Mouse (Mus musculus): ENCODE data around the gene Ildr1.

Ildr1 gene

GRCm38 (mm10) chr16:36733827-36734226 is 40.0 kb downstream of the Ildr1 start:
- ChIA-PET POLR2A (interaction anchor here in 1 of 4 experiments (1.1 kb wide), 1 partner anchor 11 kb away, joined by 3 read pairs; no protein-coding TSS in a partner anchor), CTCF (no interaction called here)

GRCm38 (mm10) chr16:36735421-36735820 is 41.6 kb downstream of the Ildr1 start:
- POLR2A ChIA-PET = interaction anchor here in 1 of 4 experiments (1.5 kb wide), 1 partner anchor 26 kb away, joined by 3 read pairs; no protein-coding TSS in a partner anchor
- CTCF ChIA-PET = no interaction called here

GRCm38 (mm10) chr16:36739404-36739930 is 45.7 kb downstream of the Ildr1 start:
- ChIA-PET POLR2A (interaction anchor here in 1 of 4 experiments (0.9 kb wide), 1 partner anchor 11 kb away, joined by 3 read pairs; no protein-coding TSS in a partner anchor), CTCF (interaction anchor here in 1 of 4 experiments (0.6 to 0.7 kb wide), 3 partner anchors 12 to 678 kb away, joined by 3 to 5 read pairs (median 3); no protein-coding TSS in a partner anchor)

GRCm38 (mm10) chr16:36743580-36743979 is 49.8 kb downstream of the Ildr1 start:
- ChIA-PET POLR2A (interaction anchor here in 2 of 4 experiments (0.5 kb wide), 2 partner anchors 342 to 1158 kb away, joined by 3 read pairs; no protein-coding TSS in a partner anchor), CTCF (no interaction called here)

GRCm38 (mm10) chr16:36747068-36747467 is 53.3 kb downstream of the Ildr1 start:
- CTCF ChIA-PET = no interaction called here
- POLR2A ChIA-PET = interaction anchor here in 1 of 4 experiments (1.2 kb wide), 1 partner anchor 39 kb away, joined by 3 read pairs; no protein-coding TSS in a partner anchor

GRCm38 (mm10) chr16:36747767-36748166 is 54.0 kb downstream of the Ildr1 start:
- CTCF ChIA-PET = interaction anchor here in 1 of 4 experiments (0.6 kb wide), 1 partner anchor 61 kb away, joined by 3 read pairs; no protein-coding TSS in a partner anchor
- POLR2A ChIA-PET = interaction anchor here in 1 of 4 experiments (1.2 kb wide), 1 partner anchor 40 kb away, joined by 3 read pairs; no protein-coding TSS in a partner anchor

- ChIA-PET POLR2A (no interaction called here), CTCF (no interaction called here)
Measured at GRCm38 (mm10) chr16:36751979-36752378, 58.2 kb downstream of the Ildr1 start.

GRCm38 (mm10) chr16:36770191-36770771 is 76.5 kb downstream of the Ildr1 start:
- POLR2A ChIA-PET = interaction anchor here in 1 of 4 experiments (0.6 to 1.2 kb wide), 4 partner anchors 53 to 730 kb away, joined by 3 to 8 read pairs (median 6); no protein-coding TSS in a partner anchor
- CTCF ChIA-PET = interaction anchor here in 1 of 4 experiments (0.6 kb wide), 1 partner anchor 628 kb away, joined by 3 read pairs; no protein-coding TSS in a partner anchor

- POLR2A ChIA-PET = interaction anchor here in 1 of 4 experiments (0.6 to 1.2 kb wide), 3 partner anchors 53 to 63 kb away, joined by 5 to 8 read pairs (median 6); no protein-coding TSS in a partner anchor
- CTCF ChIA-PET = no interaction called here
Measured at GRCm38 (mm10) chr16:36770830-36771229, 77.1 kb downstream of the Ildr1 start.

- ChIA-PET POLR2A (interaction anchor here in 1 of 4 experiments (0.6 to 1.2 kb wide), 3 partner anchors 52 to 64 kb away, joined by 5 to 8 read pairs (median 6); no protein-coding TSS in a partner anchor), CTCF (no interaction called here)
Measured at GRCm38 (mm10) chr16:36771244-36771643, 77.5 kb downstream of the Ildr1 start.

GRCm38 (mm10) chr16:36771703-36772102 is 77.9 kb downstream of the Ildr1 start:
- POLR2A ChIA-PET = no interaction called here
- CTCF ChIA-PET = no interaction called here

- ChIA-PET POLR2A (no interaction called here), CTCF (no interaction called here)
Measured at GRCm38 (mm10) chr16:36772996-36773395, 79.2 kb downstream of the Ildr1 start.

GRCm38 (mm10) chr16:36775658-36776057 is 81.9 kb downstream of the Ildr1 start:
- POLR2A ChIA-PET = no interaction called here

More at GRCm38 (mm10) chr16:36775658-36776057, 81.9 kb downstream of the Ildr1 start:
- CTCF ChIA-PET = no interaction called here
